Mouse (Mus musculus): ENCODE data around the gene Tsku. TPM values are rescaled to one million over a fixed set of nuclear protein-coding genes. Genes with fewer than 3 reads are reported as not detected.

Tsku gene
- total RNA-seq, 2 experiments from 2014 or later: 4.0 to 4.2 TPM

GRCm38 (mm10) chr7:98307921-98308606 lies 53.1 kb downstream of the Tsku start:
- intact Hi-C loops (cut with DNase I; ENCODE audit: low total_unique reads): no loop called here

GRCm38 (mm10) chr7:98307411-98307810 lies 53.7 kb downstream of the Tsku start:
- intact Hi-C loops (cut with DNase I; ENCODE audit: low total_unique reads): no loop called here
- DNase-seq: no peak

More at GRCm38 (mm10) chr7:98307921-98308606, 53.1 kb downstream of the Tsku start:
- DNase-seq: no peak

Other genes starting within 250 kb of the Tsku start
- gene Myo7a, start 241.8 kb downstream of the Tsku start, total RNA-seq (2021): 1 to 10 TPM; 4.6 to 5.4 TPM
- gene Omp, start 215.8 kb downstream of the Tsku start, total RNA-seq (2021): under 1 TPM in 1 of 2 experiments, not detected in 1; 0.13 TPM
- gene Capn5, start 183.1 kb downstream of the Tsku start, total RNA-seq (2021): 1 to 10 TPM; 4.2 to 4.5 TPM
- gene B3gnt6, start 161.8 kb downstream of the Tsku start, total RNA-seq (2021): not detected
- gene Acer3, start 40.1 kb downstream of the Tsku start, total RNA-seq (2021): 1 to 10 TPM; 5.1 to 5.6 TPM
- gene Gucy2d, start 79.1 kb upstream of the Tsku start, total RNA-seq (2021): under 1 TPM in 1 of 2 experiments, not detected in 1; 0.18 TPM
- gene Lrrc32, start 128.0 kb upstream of the Tsku start, total RNA-seq (2021): 1 to 10 TPM; 3.5 to 6.9 TPM

All from gastrocnemius, postnatal 14 days (tissue).